Mouse (Mus musculus): ENCODE measurements around the gene Ddx46. TPM values are rescaled to one million over a fixed set of nuclear protein-coding genes. Genes with fewer than 3 reads are reported as not detected.

The Ddx46 gene
- polyA plus RNA-seq, 1 experiment from 2014 or later = 31.6 TPM

GRCm38 (mm10) chr13:55650980-55651379, 16.2 kb downstream of the Ddx46 start:
- Histone ChIP-seq H3K4me3 (no peak overlapping the region), H3K36me3 (peaks cover 96% of the 10 kb centered on the region)
- WGBS = 88% methylated on average over 6 of the region's 6 CpGs

GRCm38 (mm10) chr13:55668550-55668949, 33.7 kb downstream of the Ddx46 start:
- H3K36me3 ChIP-seq = peaks cover 90% of the 10 kb centered on the region
- 72% methylated on average over 6 of the region's 6 CpGs for WGBS
- H3K4me1 ChIP-seq = no peaks in the 10 kb centered on the region
- no peak overlapping the region for H3K4me2 ChIP-seq
- H3K4me3 ChIP-seq = no peak overlapping the region
- no peak overlapping the region for H3K27ac ChIP-seq
- H3K9ac ChIP-seq = no peak overlapping the region
- no peak for ATAC-seq (ENCODE audit: borderline replicate concordance, extremely low read depth, low FRiP score, low TSS enrichment)
- H3K27me3 ChIP-seq = no peaks in the 10 kb centered on the region
- 0 out of 2 replicates have a peak, but pooled peaks cover 2% of the 10 kb centered on the region for H3K9me3 ChIP-seq

More at GRCm38 (mm10) chr13:55650980-55651379, 16.2 kb downstream of the Ddx46 start:
- no peak overlapping the region for H3K27ac ChIP-seq
- no peaks in the 10 kb centered on the region for H3K4me1 ChIP-seq
- ATAC-seq (ENCODE audit: borderline replicate concordance, extremely low read depth, low FRiP score, low TSS enrichment) = no peak
- no peak overlapping the region for H3K4me2 ChIP-seq
- H3K9ac ChIP-seq = no peak overlapping the region
- no peaks in the 10 kb centered on the region for H3K9me3 ChIP-seq
- H3K27me3 ChIP-seq = no peaks in the 10 kb centered on the region

- WGBS = 89% methylated on average over 6 of the region's 6 CpGs
These were observed 37.9 kb downstream of the Ddx46 start for GRCm38 (mm10) chr13:55672711-55673110.

DNA sequence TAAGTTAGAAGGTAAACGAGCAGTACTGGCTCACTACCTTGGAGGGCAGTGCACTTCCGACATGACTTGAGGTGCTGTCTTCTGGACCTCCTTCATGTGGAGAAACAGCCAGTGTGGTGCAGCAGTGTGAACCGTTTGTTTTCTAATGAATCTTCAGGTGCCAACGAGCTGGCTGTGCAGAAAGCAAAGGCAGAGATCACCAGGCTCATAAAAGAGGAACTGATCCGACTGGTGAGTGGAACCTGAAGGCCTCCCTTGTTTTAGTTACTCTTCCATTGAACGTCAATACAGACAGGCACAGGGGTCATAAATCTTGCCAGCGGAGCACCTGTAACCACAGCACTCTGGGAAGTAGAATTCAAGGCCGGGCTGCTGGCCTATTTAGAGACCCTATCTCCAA, 42.5 kb downstream of the Ddx46 start:
- ATAC-seq (ENCODE audit: borderline replicate concordance, extremely low read depth, low FRiP score, low TSS enrichment) = no peak
- Histone ChIP-seq H3K4me1 (peaks cover 2% of the 10 kb centered on the region; the same call in 1 of the 2 replicates), H3K36me3 (peaks cover 77% of the 10 kb centered on the region), H3K9ac (no peak overlapping the region), H3K9me3 (no peaks in the 10 kb centered on the region), H3K4me2 (no peak overlapping the region), H3K27ac (no peak overlapping the region), H3K4me3 (no peak overlapping the region), H3K27me3 (no peaks in the 10 kb centered on the region)
- 87% methylated on average over 8 of the region's 8 CpGs for WGBS

More at GRCm38 (mm10) chr13:55672711-55673110, 37.9 kb downstream of the Ddx46 start:
- Histone ChIP-seq H3K4me2 (no peak overlapping the region), H3K9ac (no peak overlapping the region), H3K9me3 (0 out of 2 replicates have a peak, but pooled peaks cover 2% of the 10 kb centered on the region), H3K4me1 (no peaks in the 10 kb centered on the region), H3K27me3 (no peaks in the 10 kb centered on the region), H3K4me3 (no peak overlapping the region), H3K36me3 (peaks cover 90% of the 10 kb centered on the region), H3K27ac (no peak overlapping the region)
- ATAC-seq (ENCODE audit: borderline replicate concordance, extremely low read depth, low FRiP score, low TSS enrichment) = no peak

GRCm38 (mm10) chr13:55682201-55682600, 47.4 kb downstream of the Ddx46 start:
- H3K9ac ChIP-seq = no peak overlapping the region
- H3K27ac ChIP-seq = peak overlapping the region; percentile 66
- H3K36me3 ChIP-seq = peaks cover 35% of the 10 kb centered on the region
- WGBS = 72% methylated on average over 9 of the region's 9 CpGs
- peaks cover 6% of the 10 kb centered on the region; the same call in 1 of the 2 replicates for H3K4me1 ChIP-seq
- ATAC-seq (ENCODE audit: borderline replicate concordance, extremely low read depth, low FRiP score, low TSS enrichment) = peak; percentile 84
- H3K9me3 ChIP-seq = no peaks in the 10 kb centered on the region
- no peak overlapping the region for H3K4me3 ChIP-seq
- no peaks in the 10 kb centered on the region for H3K27me3 ChIP-seq
- no peak overlapping the region for H3K4me2 ChIP-seq

- Histone ChIP-seq H3K9ac (no peak overlapping the region), H3K36me3 (peaks cover 21% of the 10 kb centered on the region), H3K27me3 (no peaks in the 10 kb centered on the region), H3K9me3 (no peaks in the 10 kb centered on the region), H3K4me2 (no peak overlapping the region), H3K4me3 (no peak overlapping the region), H3K27ac (no peak overlapping the region), H3K4me1 (peaks cover 6% of the 10 kb centered on the region; the same call in 1 of the 2 replicates)
- 90% methylated on average over 3 of the region's 3 CpGs for WGBS
- ATAC-seq (ENCODE audit: borderline replicate concordance, extremely low read depth, low FRiP score, low TSS enrichment) = no peak
These were observed 48.8 kb downstream of the Ddx46 start for GRCm38 (mm10) chr13:55683581-55683980.

GRCm38 (mm10) chr13:55686107-55686633, 51.3 kb downstream of the Ddx46 start:
- H3K36me3 ChIP-seq = no peaks in the 10 kb centered on the region
- ATAC-seq (ENCODE audit: borderline replicate concordance, extremely low read depth, low FRiP score, low TSS enrichment) = no peak
- H3K4me3 ChIP-seq = no peak overlapping the region
- peaks cover 6% of the 10 kb centered on the region; the same call in 1 of the 2 replicates for H3K4me1 ChIP-seq
- no peak overlapping the region for H3K27ac ChIP-seq
- no peaks in the 10 kb centered on the region for H3K27me3 ChIP-seq
- no peak overlapping the region for H3K4me2 ChIP-seq
- H3K9me3 ChIP-seq = no peaks in the 10 kb centered on the region
- H3K9ac ChIP-seq = no peak overlapping the region
- WGBS = 69% methylated on average over 9 of the region's 9 CpGs

- Histone ChIP-seq H3K4me1 (peaks cover 8% of the 10 kb centered on the region; the same call in 1 of the 2 replicates), H3K4me2 (no peak overlapping the region), H3K9me3 (no peaks in the 10 kb centered on the region), H3K36me3 (no peaks in the 10 kb centered on the region), H3K27me3 (no peaks in the 10 kb centered on the region), H3K9ac (no peak overlapping the region), H3K27ac (no peak overlapping the region), H3K4me3 (no peak overlapping the region)
- WGBS = 34% methylated on average over 4 of the region's 4 CpGs
- no peak for ATAC-seq (ENCODE audit: borderline replicate concordance, extremely low read depth, low FRiP score, low TSS enrichment)
These were observed 53.2 kb downstream of the Ddx46 start for GRCm38 (mm10) chr13:55687927-55688602.

GRCm38 (mm10) chr13:55692535-55693242, 57.9 kb downstream of the Ddx46 start, which contains the start of gene B230219D22Rik:
TSS of gene B230219D22Rik (plus strand) at chr13:55693124.
- under 1% methylated on average over 51 of the region's 51 CpGs for WGBS
- peak; percentile 97 for ATAC-seq (ENCODE audit: borderline replicate concordance, extremely low read depth, low FRiP score, low TSS enrichment)
- peak within 1 kb of the TSS; percentile 99 for H3K27ac ChIP-seq
- H3K4me1 ChIP-seq = peaks cover 23% of the 10 kb centered on the region
- H3K4me2 ChIP-seq = peak within 1 kb of the TSS; percentile 83
- H3K27me3 ChIP-seq = no peaks in the 10 kb centered on the region
- H3K9me3 ChIP-seq = no peaks in the 10 kb centered on the region
- H3K36me3 ChIP-seq = no peaks in the 10 kb centered on the region
- H3K4me3 ChIP-seq = peak within 1 kb of the TSS; percentile 100
- H3K9ac ChIP-seq = peak within 1 kb of the TSS; percentile 100

GRCm38 (mm10) chr13:55693243-55693721, 58.5 kb downstream of the Ddx46 start:
- peak overlapping the region; percentile 83 for H3K4me2 ChIP-seq
- no peaks in the 10 kb centered on the region for H3K27me3 ChIP-seq
- peak overlapping the region; percentile 99 for H3K27ac ChIP-seq
- under 1% methylated on average over 65 of the region's 70 CpGs for WGBS
- H3K9me3 ChIP-seq = no peaks in the 10 kb centered on the region
- H3K36me3 ChIP-seq = peaks cover under 1% of the 10 kb centered on the region; the same call in 1 of the 2 replicates
- peak; percentile 69 for ATAC-seq (ENCODE audit: borderline replicate concordance, extremely low read depth, low FRiP score, low TSS enrichment)
- H3K4me1 ChIP-seq = peaks cover 23% of the 10 kb centered on the region
- peak overlapping the region; percentile 100 for H3K9ac ChIP-seq
- H3K4me3 ChIP-seq = peak overlapping the region; percentile 100

GRCm38 (mm10) chr13:55694110-55694509, 59.3 kb downstream of the Ddx46 start:
- 6% methylated on average over 8 of the region's 8 CpGs for WGBS

More at GRCm38 (mm10) chr13:55694110-55694509, 59.3 kb downstream of the Ddx46 start:
- Histone ChIP-seq H3K36me3 (peaks cover 9% of the 10 kb centered on the region), H3K27me3 (no peaks in the 10 kb centered on the region), H3K4me3 (peak overlapping the region; percentile 100), H3K27ac (peak overlapping the region; percentile 99; the same call in 1 of the 2 replicates), H3K4me1 (peaks cover 23% of the 10 kb centered on the region), H3K9me3 (no peaks in the 10 kb centered on the region), H3K9ac (peak overlapping the region; percentile 100), H3K4me2 (peak overlapping the region; percentile 83)
- no peak for ATAC-seq (ENCODE audit: borderline replicate concordance, extremely low read depth, low FRiP score, low TSS enrichment)

Measured in lung, embryonic 15.5 days (tissue).